Mouse (Mus musculus) kidney, postnatal 10 days (tissue): ENCODE data around the gene Arrdc4.

ENCODE experiments used
- DNase-seq: peaks from one replicate; pipeline ENCODE4 v3.0.0; 2021; ENCODE audit warnings: mixed read lengths

Gene Arrdc4

DNA sequence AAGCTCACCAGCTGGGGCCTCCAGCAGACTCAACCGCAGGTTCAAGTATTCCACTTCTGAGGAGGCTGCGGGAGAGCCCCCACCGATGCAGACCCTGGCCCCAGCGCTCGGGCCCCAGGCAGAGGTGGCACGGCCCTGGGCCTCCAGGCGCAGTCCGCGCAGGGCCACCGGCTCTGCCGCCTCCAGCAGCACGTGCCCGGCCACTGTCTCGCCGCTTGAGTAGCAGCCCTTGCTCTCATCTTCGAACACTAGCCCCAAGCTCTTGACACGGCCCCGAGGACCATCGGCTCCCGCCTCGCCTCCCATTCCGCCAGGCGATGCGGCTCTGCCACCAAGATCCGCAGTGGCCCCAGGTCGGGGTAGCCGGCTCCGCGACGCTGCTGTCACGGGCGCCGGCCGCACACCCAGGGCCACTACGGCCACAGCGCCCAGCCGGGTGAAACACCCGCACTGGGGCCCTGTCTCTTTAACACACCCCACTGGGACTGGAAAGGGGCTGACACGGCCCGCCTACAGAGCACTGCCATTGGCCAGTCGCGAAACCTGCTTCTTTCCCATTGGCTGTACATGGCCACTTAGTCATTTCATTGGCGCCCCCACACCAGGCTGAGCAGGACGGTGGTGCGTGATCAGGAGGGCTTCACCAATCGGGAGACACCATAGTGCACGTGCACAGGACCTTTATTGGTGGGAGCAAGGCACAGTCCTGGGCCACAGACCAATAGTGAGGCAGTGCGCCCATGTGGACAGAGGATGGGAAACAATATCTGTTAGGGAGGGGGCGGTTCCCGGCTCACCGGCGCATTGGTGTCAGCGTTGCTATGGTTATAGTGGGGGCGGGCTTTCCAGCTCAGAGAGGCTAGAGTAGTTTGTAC lies at the start of gene Arrdc4:
Arrdc4 (minus strand) TSS at position 481 of the 875 bp plus-strand sequence.
- peak; percentile 99 for DNase-seq

GRCm38 (mm10) chr7:68795578-68795977 lies 46.5 kb upstream of the Arrdc4 start:
- DNase-seq, result no peak

DNA sequence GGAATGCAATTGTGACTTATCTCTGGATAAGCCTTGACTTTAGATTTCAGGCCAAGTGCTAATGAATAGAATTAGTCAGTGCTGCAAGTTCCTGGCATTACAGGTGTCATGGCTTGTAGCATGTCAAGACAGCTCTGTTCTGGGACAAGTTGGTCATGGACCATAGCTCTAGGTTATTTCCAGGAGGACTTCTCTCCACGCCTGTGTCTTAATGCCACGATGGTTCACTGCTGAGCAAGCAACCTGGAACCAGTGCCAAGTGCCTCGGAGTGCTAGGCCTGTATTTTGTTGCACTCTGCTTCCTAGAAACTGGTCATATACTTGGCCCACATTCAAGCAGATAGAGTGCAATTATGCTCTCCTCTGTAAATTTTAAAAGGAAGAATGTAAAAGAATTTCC lies 39.7 kb upstream of the Arrdc4 start:
- peak; percentile 10 for DNase-seq

- DNase-seq, result no peak
These were observed 22.7 kb upstream of the Arrdc4 start for GRCm38 (mm10) chr7:68771757-68772094.

GRCm38 (mm10) chr7:68770894-68771756 lies 22.1 kb upstream of the Arrdc4 start:
- DNase-seq, result peak; percentile 22

- DNase-seq, result no peak
These were observed 16.9 kb upstream of the Arrdc4 start for GRCm38 (mm10) chr7:68765926-68766325.

GRCm38 (mm10) chr7:68759148-68759724 lies 10.2 kb upstream of the Arrdc4 start:
- no peak for DNase-seq

GRCm38 (mm10) chr7:68756656-68757204 lies 7.7 kb upstream of the Arrdc4 start:
- DNase-seq, result peak; percentile 20

- DNase-seq, result no peak
These were observed 878 bp upstream of the Arrdc4 start for GRCm38 (mm10) chr7:68749919-68750318.

GRCm38 (mm10) chr7:68748361-68748760 lies 680 bp downstream of the Arrdc4 start:
- DNase-seq, result peak; percentile 69

- no peak for DNase-seq
These were observed 4.4 kb downstream of the Arrdc4 start for GRCm38 (mm10) chr7:68744616-68745015.

DNA sequence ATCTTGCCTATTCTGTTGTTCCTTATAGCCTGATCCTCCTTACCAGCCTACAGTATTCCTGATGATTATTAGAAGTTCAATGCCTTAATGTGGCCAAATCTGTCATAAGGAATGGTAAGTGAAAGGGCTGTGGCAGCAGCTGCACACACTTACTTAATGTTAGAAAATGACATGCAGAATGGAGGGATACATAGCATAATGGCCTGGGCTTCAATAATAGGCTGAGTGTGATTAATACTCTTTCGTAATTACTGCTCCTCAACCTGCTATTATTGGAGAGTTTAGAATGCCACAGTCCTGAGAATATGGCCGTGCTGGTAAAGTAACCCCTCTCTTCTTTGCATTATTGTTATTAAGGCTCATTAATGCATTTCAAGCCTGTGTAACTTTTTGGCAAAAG lies 4.8 kb downstream of the Arrdc4 start:
- DNase-seq, result no peak

DNA sequence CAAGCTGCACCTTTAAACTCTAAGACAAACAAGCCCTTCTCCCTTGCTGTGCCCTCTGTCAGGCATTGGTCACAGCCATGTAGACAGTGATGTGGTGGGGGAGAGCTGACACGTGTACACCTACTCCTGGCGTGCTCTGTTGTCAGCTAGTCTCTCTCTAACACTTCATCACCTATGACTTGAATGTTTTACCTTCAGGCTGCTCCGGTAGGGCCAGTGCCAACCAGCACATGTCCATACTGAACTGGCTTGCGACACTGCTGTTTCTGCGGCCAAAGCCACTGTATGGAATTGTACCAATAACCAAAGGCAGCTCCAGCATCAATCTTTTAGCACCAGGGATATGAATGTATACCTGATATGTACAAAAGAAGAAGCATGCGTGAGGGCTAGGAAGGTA lies 8.3 kb downstream of the Arrdc4 start:
- DNase-seq, result no peak

DNA sequence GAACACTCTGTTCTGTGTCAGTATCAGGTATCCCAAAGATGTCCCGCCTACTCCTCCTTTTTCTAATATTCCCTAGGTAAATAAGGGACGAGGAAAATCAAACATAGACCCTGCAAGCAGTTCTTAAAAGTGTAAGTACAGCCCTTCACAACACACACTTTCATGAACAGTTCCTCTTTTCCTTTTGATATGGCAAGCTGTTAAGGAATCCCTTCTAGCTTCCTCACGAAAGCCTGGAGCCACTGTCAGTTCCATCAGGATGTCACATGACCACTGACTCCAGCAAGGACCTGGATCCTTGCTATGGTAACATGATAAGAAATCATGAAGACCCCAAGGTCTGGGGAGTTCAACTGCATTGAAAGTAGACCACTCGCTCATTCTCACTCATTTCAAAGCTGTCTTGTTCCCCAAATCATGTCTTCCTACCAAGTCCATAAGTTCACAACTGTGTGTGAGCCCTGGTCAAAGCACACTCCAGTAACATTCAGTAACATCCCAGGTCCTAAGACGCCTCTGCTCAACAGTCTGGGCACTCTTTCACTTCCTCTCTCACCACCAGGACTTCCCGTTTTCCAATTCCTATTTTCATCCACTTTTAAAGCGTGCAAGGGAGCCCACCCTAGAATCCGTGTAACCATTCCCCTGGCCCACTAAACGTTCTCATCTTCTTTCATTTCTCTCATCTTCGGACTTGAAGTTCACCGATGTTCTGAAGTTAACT lies 10.2 kb downstream of the Arrdc4 start:
- no peak for DNase-seq

DNA sequence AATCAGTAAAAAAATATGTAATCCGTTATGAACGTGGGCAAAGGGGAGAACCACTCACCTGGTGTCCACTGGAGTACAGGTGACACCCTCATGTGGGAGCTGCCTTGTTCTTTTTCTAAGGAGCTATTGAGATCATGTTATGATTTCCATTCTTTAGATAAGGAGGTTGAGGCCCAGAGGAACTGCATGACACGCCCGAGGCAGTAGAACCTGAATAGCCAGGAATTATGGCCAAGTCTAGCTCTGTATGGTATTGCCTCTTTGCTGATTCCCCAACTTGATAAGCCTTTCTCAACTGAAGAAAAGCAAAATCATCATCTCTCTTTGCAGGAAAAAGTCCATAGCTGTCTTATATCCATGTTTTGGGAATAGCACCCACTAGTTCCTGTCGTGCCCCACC lies 22.7 kb downstream of the Arrdc4 start:
- no peak for DNase-seq

- DNase-seq, result no peak
These were observed 24.3 kb downstream of the Arrdc4 start for GRCm38 (mm10) chr7:68724711-68725110.

DNA sequence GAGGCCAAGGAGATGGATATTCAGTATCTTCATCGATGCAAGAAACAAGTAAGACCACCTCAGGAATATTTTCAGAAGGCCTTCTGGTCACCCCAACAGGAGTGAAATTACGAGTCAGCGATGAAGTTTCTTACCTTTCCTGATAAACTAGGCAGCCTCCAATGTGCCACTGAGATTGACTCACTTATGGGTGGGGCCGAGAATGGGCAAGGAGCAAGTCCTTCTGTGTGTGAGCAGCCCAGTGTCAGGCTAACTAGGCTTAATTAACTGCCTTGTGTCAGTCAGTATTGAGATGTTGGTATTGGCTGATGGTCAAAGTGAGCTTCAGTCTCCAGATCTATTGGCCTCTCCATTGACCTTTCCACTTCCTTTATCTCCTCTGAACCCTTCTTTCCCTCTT lies 27.5 kb downstream of the Arrdc4 start:
- no peak for DNase-seq

GRCm38 (mm10) chr7:68717988-68718387 lies 31.1 kb downstream of the Arrdc4 start:
- no peak for DNase-seq

DNA sequence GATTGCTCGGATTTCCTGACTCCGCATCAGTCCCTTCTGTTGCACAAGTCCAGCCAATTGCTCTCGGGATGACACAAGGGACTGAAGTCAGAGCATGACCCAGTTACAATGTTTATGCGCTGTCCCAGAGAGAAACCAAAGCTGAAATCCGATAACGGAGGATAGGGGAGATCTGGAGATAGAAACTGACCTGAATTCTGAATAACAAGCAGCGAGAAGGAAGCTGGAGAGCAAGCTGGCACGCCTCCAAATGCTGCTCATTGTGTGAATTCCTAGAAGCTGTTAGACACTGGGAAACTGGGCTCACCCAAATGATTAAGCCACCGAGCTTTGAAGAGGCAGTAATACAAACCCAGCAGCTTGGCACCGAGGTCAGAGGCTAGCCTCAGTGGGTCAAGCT lies 31.5 kb downstream of the Arrdc4 start:
- peak; percentile 86 for DNase-seq

DNA sequence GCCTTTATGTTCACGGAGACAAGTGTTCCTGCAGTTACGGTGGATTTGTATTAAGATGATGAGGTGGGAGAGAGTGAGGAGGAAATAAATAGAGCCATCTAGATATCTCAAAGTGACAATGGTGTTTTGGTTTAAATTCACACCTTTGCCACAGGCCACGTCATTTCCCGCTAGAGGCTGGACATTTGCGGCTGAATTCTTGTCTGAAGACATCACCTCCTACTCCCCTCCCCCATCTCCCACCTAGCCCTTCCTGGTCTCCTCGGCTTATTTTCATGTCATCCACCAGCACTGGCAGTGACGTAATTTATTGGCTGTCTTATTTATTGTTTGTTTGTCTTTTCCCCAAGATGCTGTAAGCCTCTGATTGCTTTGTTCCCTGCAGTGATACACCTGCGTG lies 32.1 kb downstream of the Arrdc4 start:
- no peak for DNase-seq

- DNase-seq, result no peak
These were observed 36.1 kb downstream of the Arrdc4 start for GRCm38 (mm10) chr7:68712928-68713327.

DNA sequence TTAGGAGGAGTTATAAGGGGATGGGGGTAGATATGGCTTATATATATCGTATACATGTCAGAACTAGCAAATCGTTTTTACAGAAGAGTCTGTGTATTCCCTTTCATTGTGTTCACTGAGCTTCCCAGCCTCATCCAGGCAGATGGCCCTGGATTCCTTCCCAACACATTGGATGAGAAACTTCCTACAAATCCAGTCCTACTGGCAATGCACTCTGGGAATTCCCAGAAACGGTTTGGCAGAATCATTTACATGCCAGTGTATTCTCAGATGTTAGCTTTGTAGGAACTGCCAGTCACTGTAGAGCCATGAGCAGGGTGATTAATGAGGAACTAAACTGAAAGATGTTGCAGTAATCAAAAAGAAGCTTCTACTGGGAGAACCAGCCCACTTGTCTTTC lies 36.6 kb downstream of the Arrdc4 start:
- DNase-seq, result no peak

DNA sequence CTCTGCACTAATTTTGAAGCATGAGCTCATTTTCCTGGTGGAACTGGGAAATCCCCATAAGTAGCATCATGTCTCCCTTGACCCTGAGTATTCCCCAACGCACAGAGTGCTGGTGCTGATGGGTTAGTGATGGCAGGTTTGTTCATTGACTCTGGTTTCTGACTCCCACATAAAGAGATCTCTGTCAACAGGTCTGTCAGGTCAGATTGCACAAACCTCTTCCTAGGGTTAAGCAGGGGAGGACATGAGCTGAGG lies 39.8 kb downstream of the Arrdc4 start:
- DNase-seq, result no peak
